Mouse (Mus musculus) ES-Bruce4 (cell line): ENCODE data around the gene Foxk1. TPM values are rescaled to one million over a fixed set of nuclear protein-coding genes. Genes with fewer than 3 reads are reported as not detected.

Source experiments
- H3K27ac ChIP-seq: 2 replicates; pipeline ENCODE4 v1.5.1; 2012; ENCODE audit warnings: low read length, inconsistent platforms; ENCODE audit not compliant: insufficient read depth
- H3K27me3 ChIP-seq: 2 replicates; pipeline ENCODE4 v1.6.1; 2012; ENCODE audit warnings: mild to moderate bottlenecking, low read length, inconsistent platforms; ENCODE audit not compliant: control insufficient read depth, poor library complexity, insufficient read depth, severe bottlenecking
- H3K36me3 ChIP-seq: 2 replicates; pipeline ENCODE4 v1.6.1; 2012; ENCODE audit warnings: inconsistent platforms, mild to moderate bottlenecking, low read length, moderate library complexity; ENCODE audit not compliant: control insufficient read depth, poor library complexity, insufficient read depth, severe bottlenecking
- H3K4me1 ChIP-seq: one replicate; pipeline ENCODE4 v1.8.1; 2011; ENCODE audit warnings: low read length; ENCODE audit not compliant: control insufficient read depth, insufficient read depth
- H3K4me3 ChIP-seq: 2 replicates; pipeline ENCODE4 v1.5.1; 2011; ENCODE audit warnings: low read depth, mild to moderate bottlenecking, low read length
- H3K9ac ChIP-seq: 2 replicates; pipeline ENCODE4 v1.6.1; 2012; ENCODE audit warnings: low read depth, mild to moderate bottlenecking, inconsistent platforms; ENCODE audit not compliant: poor library complexity, severe bottlenecking
- H3K9me3 ChIP-seq: replicated peaks from 2 replicates; pipeline ENCODE4 v1.6.1; 2012; ENCODE audit warnings: mild to moderate bottlenecking, low read length, inconsistent platforms; ENCODE audit not compliant: control insufficient read depth, poor library complexity, insufficient read depth, severe bottlenecking
- CTCF ChIP-seq: IDR thresholded peaks from one replicate; pipeline ENCODE4 v1.8.1; 2011; ENCODE audit warnings: low read depth, low read length
- EP300 ChIP-seq: IDR thresholded peaks from 2 replicates; pipeline ENCODE4 v1.6.1; 2011; ENCODE audit warnings: low read depth, low read length; ENCODE audit not compliant: insufficient read depth
- POLR2A ChIP-seq: IDR thresholded peaks from one replicate; pipeline ENCODE4 v1.8.1; 2011; ENCODE audit warnings: low read length; ENCODE audit not compliant: insufficient read depth
- polyA plus RNA-seq: library from polyadenylated mRNA; stranded (reverse); fragments of >200 nt; gene quantifications from 2 replicates; pipeline ENCODE4 v1.2.4, GENCODE M21; 2011; ENCODE audit warnings: low read depth; ENCODE audit not compliant: missing spikeins, insufficient read depth, insufficient read length

The Foxk1 gene
- polyA plus RNA-seq, 1 experiment = 17.7 TPM

DNA sequence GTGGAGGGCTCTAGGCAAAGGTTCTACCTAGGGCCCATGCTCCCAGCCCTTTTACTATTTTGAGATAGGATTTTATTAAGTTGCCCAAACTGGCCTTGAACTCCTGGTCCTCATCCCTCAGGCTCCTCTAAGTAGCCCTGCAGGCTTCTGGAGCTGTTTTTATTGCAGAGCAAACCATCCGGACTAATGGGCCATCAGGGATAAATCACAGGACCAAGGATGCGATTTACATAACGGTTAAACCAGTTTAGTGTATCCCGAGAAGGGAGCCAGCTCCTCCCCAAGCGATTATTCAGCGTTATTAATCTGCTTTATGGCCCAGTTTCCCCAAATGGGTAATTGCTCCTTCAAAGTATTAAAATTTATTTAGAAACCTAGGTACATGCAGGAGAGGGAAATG is 14.1 kb downstream of the Foxk1 start:
- no peak overlapping the region for H3K27ac ChIP-seq
- TF ChIP-seq EP300 (no peak), CTCF (no peak), POLR2A (no peak)
- peaks cover 4% of the 10 kb centered on the region for H3K4me1 ChIP-seq
- H3K9ac ChIP-seq = no peak overlapping the region
- no peaks in the 10 kb centered on the region for H3K27me3 ChIP-seq
- no peak overlapping the region for H3K4me3 ChIP-seq
- no peaks in the 10 kb centered on the region for H3K36me3 ChIP-seq
- no peaks in the 10 kb centered on the region for H3K9me3 ChIP-seq

- no peak overlapping the region for H3K4me3 ChIP-seq
- H3K27ac ChIP-seq = no peak overlapping the region
- TF ChIP-seq CTCF (no peak), EP300 (no peak), POLR2A (no peak)
- H3K4me1 ChIP-seq = peaks cover 4% of the 10 kb centered on the region
- H3K9ac ChIP-seq = no peak overlapping the region
- no peaks in the 10 kb centered on the region for H3K9me3 ChIP-seq
- H3K36me3 ChIP-seq = no peaks in the 10 kb centered on the region
- no peaks in the 10 kb centered on the region for H3K27me3 ChIP-seq
Observed at GRCm38 (mm10) chr5:142416070-142416775, 14.9 kb downstream of the Foxk1 start.

DNA sequence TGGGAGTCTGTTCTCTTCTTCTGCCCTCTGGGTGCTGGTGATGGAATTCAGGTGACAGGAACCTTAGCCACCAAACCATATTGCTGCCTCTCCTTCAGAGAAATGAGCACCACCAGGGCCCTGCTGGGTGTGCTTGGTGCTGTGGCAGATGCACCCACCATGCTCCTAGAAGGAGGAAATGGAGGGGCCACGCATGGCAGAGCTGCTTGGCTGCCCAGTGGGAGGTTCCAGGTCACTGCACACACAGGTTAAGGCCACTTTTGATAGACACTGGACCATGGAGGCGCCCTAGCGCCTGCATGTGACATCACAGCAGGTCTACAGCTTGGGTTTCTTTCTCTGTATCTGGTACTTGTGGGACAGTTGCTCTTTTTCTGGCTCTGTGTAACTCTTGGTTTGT is 15.8 kb downstream of the Foxk1 start:
- Histone ChIP-seq H3K4me1 (peaks cover 4% of the 10 kb centered on the region), H3K27ac (no peak overlapping the region), H3K27me3 (no peaks in the 10 kb centered on the region), H3K4me3 (no peak overlapping the region), H3K9ac (no peak overlapping the region), H3K9me3 (no peaks in the 10 kb centered on the region), H3K36me3 (no peaks in the 10 kb centered on the region)
- TF ChIP-seq CTCF (no peak), EP300 (no peak), POLR2A (no peak)

DNA sequence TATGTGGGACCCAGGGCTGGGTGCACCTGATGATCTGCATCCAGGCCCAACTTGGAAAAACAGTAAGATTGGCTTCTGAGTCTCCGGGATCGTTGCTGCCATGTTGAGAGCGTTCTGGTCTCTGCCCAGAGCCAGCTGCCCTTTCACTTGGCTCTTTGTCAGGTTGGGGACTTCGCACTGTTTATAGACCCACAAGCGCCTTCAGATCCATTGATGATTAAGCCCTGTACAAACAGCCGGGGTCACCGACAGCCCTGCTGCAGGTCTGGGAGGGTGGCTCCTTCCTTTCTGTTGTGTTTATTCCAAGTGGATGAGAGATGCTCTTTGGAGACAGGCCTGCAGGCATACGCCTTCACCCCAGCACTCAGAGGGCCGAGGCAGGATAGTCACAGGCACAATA is 16.6 kb downstream of the Foxk1 start:
- H3K27ac ChIP-seq = no peak overlapping the region
- H3K9me3 ChIP-seq = no peaks in the 10 kb centered on the region
- no peak overlapping the region for H3K9ac ChIP-seq
- H3K4me1 ChIP-seq = peaks cover 4% of the 10 kb centered on the region
- H3K27me3 ChIP-seq = no peaks in the 10 kb centered on the region
- no peak overlapping the region for H3K4me3 ChIP-seq
- TF ChIP-seq CTCF (no peak), EP300 (no peak), POLR2A (no peak)
- H3K36me3 ChIP-seq = no peaks in the 10 kb centered on the region

- H3K4me1 ChIP-seq = peaks cover 4% of the 10 kb centered on the region
- no peak overlapping the region for H3K27ac ChIP-seq
- H3K4me3 ChIP-seq = no peak overlapping the region
- H3K9ac ChIP-seq = no peak overlapping the region
- TF ChIP-seq EP300 (no peak), POLR2A (no peak), CTCF (no peak)
- H3K36me3 ChIP-seq = no peaks in the 10 kb centered on the region
- no peaks in the 10 kb centered on the region for H3K9me3 ChIP-seq
- H3K27me3 ChIP-seq = no peaks in the 10 kb centered on the region
Observed at GRCm38 (mm10) chr5:142418419-142418818, 17.1 kb downstream of the Foxk1 start.

GRCm38 (mm10) chr5:142420317-142420716 is 19.0 kb downstream of the Foxk1 start:
- Histone ChIP-seq H3K4me3 (no peak overlapping the region), H3K9me3 (no peaks in the 10 kb centered on the region), H3K4me1 (peaks cover 2% of the 10 kb centered on the region), H3K27me3 (no peaks in the 10 kb centered on the region), H3K9ac (no peak overlapping the region), H3K36me3 (no peaks in the 10 kb centered on the region), H3K27ac (no peak overlapping the region)
- TF ChIP-seq POLR2A = no peak
- no peak for TF ChIP-seq CTCF
- TF ChIP-seq EP300 = no peak
